Mouse (Mus musculus) gastrocnemius, adult 8-10 months (tissue): ENCODE results near the gene Patz1. TPM values are rescaled to one million over a fixed set of nuclear protein-coding genes. Genes with fewer than 3 reads are reported as not detected.

Experiments used
- DNase-seq, 2 experiments: peaks; one replicate each; pipeline ENCODE4 v3.0.0; 2022; ENCODE audit warnings: low spot score in 2 of 2
- total RNA-seq, 4 experiments: library from RNA; stranded (reverse); gene quantifications; 2 replicates each; pipeline ENCODE4 v1.2.4; 2022

Gene Patz1
- total RNA-seq, 4 experiments from 2014 or later = 13.0 to 22.3 (median 19.2) TPM

- DNase-seq = no peak
Observed at GRCm38 (mm10) chr11:3352990-3353585, 64.4 kb downstream of the Patz1 start.

Other genes with a start within 250 kb of the Patz1 start
- gene Sfi1, start 95.4 kb upstream of the Patz1 start, total RNA-seq = 10 to 100 TPM in 2 of 4 experiments, 1 to 10 TPM in 2; 7.8 to 12.1 (median 9.6) TPM
- gene Eif4enif1, start 86.5 kb upstream of the Patz1 start, total RNA-seq = 10 to 100 TPM; 27.6 to 39.3 (median 31.4) TPM
- gene Drg1, start 22.5 kb upstream of the Patz1 start, total RNA-seq = 10 to 100 TPM; 42.1 to 48.9 (median 44.3) TPM
- 10 to 100 TPM; 28.3 to 39.0 (median 36.6) TPM for gene Pik3ip1, start 41.5 kb downstream of the Patz1 start, total RNA-seq
- gene Limk2, start 120.3 kb downstream of the Patz1 start, total RNA-seq = 10 to 100 TPM; 10.9 to 12.5 (median 11.9) TPM
- gene Rnf185, start 163.5 kb downstream of the Patz1 start, total RNA-seq = 10 to 100 TPM; 15.4 to 23.1 (median 16.3) TPM
- gene Pla2g3, start 199.4 kb downstream of the Patz1 start, total RNA-seq = not detected
- gene Inpp5j, start 215.9 kb downstream of the Patz1 start, total RNA-seq = 1 to 10 TPM; 1.3 to 2.4 (median 1.7) TPM
- gene Selenom, start 225.8 kb downstream of the Patz1 start, total RNA-seq = 10 to 100 TPM in 2 of 4 experiments, 1 to 10 TPM in 2; 8.9 to 17.6 (median 13.5) TPM